Mouse (Mus musculus) brain, adult 10 weeks (tissue): ENCODE results near the gene Gm4791. TPM values are rescaled to one million over a fixed set of nuclear protein-coding genes. Genes with fewer than 3 reads are reported as not detected.

Source experiments
- polyA plus RNA-seq: library from polyadenylated mRNA; stranded (reverse); fragments of 350-450 nt; fragmentation: Illumina TruSeq; extraction: RNeasy Lipid Tissue Mini Kit (QIAGEN cat#74804); gene quantifications from one replicate; pipeline ENCODE4 v1.2.3, GENCODE M21; 2015; ENCODE audit warnings: low read depth, low replicate concordance

Gene Gm4791
- not detected for polyA plus RNA-seq

GRCm38 (mm10) chr9:46998338-46998791 lies at the start of gene Gm4791:
Gene Gm4791, plus strand, starts transcription at chr9:46998741.

